Mouse (Mus musculus) kidney, embryonic 14.5 days (tissue): ENCODE data around the gene Prpf4. TPM values are rescaled to one million over a fixed set of nuclear protein-coding genes. Genes with fewer than 3 reads are reported as not detected.

Source experiments
- ATAC-seq: fragments of 200-750 bp; cut with Nextera tagmentation; 2 replicates; pipeline ENCODE4 v1.8.0; 2017; ENCODE audit warnings: moderate number of reproducible peaks, mild to moderate bottlenecking, moderate TSS enrichment, moderate library complexity; ENCODE audit not compliant: low FRiP score, low TSS enrichment
- H3K27ac ChIP-seq: fragments of 300-500 bp; sonication (generic); 2 replicates; pipeline ENCODE4 v1.5.1; 2014; ENCODE audit warnings: low read depth, mild to moderate bottlenecking, low read length, moderate library complexity, mixed read lengths
- H3K27me3 ChIP-seq: fragments of 300-500 bp; sonication (generic); 2 replicates; pipeline ENCODE4 v1.6.1; 2014; ENCODE audit warnings: mild to moderate bottlenecking, low read length; ENCODE audit not compliant: control insufficient read depth, insufficient read depth
- H3K36me3 ChIP-seq: fragments of 300-500 bp; sonication (generic); 2 replicates; pipeline ENCODE4 v1.6.1; 2014; ENCODE audit warnings: low read length, mixed read lengths; ENCODE audit not compliant: control insufficient read depth, insufficient read depth
- H3K4me1 ChIP-seq: fragments of 300-500 bp; sonication (generic); 2 replicates; pipeline ENCODE4 v1.6.1; 2014; ENCODE audit warnings: low read length, mixed read lengths; ENCODE audit not compliant: control insufficient read depth, insufficient read depth
- H3K4me2 ChIP-seq: fragments of 300-500 bp; sonication (generic); replicated peaks from 2 replicates; pipeline ENCODE4 v1.6.1; 2014; ENCODE audit warnings: low read depth, mild to moderate bottlenecking, low read length
- H3K4me3 ChIP-seq: fragments of 300-500 bp; sonication (generic); 2 replicates; pipeline ENCODE4 v1.5.1; 2014; ENCODE audit warnings: mild to moderate bottlenecking, low read length
- H3K9ac ChIP-seq: fragments of 300-500 bp; sonication (generic); 2 replicates; pipeline ENCODE4 v1.6.1; 2014; ENCODE audit warnings: low read depth, mild to moderate bottlenecking, low read length, moderate library complexity
- H3K9me3 ChIP-seq: fragments of 300-500 bp; sonication (generic); 2 replicates; pipeline ENCODE4 v1.6.1; 2016; ENCODE audit warnings: low read length; ENCODE audit not compliant: control insufficient read depth
- WGBS: fragments of 180-500 bp; shearing (Covaris S2); extraction: QIAGEN DNeasy Blood & Tissue Kit; methylation state at CpG from one replicate; pipeline ENCODE4 v1.1.7; 2014; 5-methylcytosine and 5-hydroxymethylcytosine counted together
- polyA plus RNA-seq: library from polyadenylated mRNA; unstranded; fragments of >200 nt; fragmentation: Nextera tagmentation; extraction: Ambion mirVana; gene quantifications from 2 replicates; pipeline ENCODE4 v1.2.1, GENCODE M21; 2014

Prpf4 gene
- polyA plus RNA-seq, 1 experiment from 2014 or later: 32.8 TPM

GRCm38 (mm10) chr4:62440544-62440943 is 31.9 kb downstream of the Prpf4 start:
- H3K4me3 ChIP-seq: no peak overlapping the region
- H3K36me3 ChIP-seq: no peaks in the 10 kb centered on the region
- no peak overlapping the region for H3K27ac ChIP-seq
- WGBS: 79% methylated on average over 4 of the region's 4 CpGs
- H3K9me3 ChIP-seq: no peaks in the 10 kb centered on the region
- no peak for ATAC-seq
- no peak overlapping the region for H3K4me2 ChIP-seq
- no peaks in the 10 kb centered on the region for H3K4me1 ChIP-seq
- no peaks in the 10 kb centered on the region for H3K27me3 ChIP-seq
- no peak overlapping the region for H3K9ac ChIP-seq

- no peaks in the 10 kb centered on the region for H3K4me1 ChIP-seq
- no peaks in the 10 kb centered on the region for H3K9me3 ChIP-seq
- no peak overlapping the region for H3K4me3 ChIP-seq
- H3K27me3 ChIP-seq: no peaks in the 10 kb centered on the region
- H3K9ac ChIP-seq: no peak overlapping the region
- H3K36me3 ChIP-seq: no peaks in the 10 kb centered on the region
- H3K4me2 ChIP-seq: no peak overlapping the region
- H3K27ac ChIP-seq: no peak overlapping the region
- ATAC-seq: no peak
- 76% methylated on average over 4 of the region's 4 CpGs for WGBS
Observed at GRCm38 (mm10) chr4:62440986-62441385, 32.4 kb downstream of the Prpf4 start.

DNA sequence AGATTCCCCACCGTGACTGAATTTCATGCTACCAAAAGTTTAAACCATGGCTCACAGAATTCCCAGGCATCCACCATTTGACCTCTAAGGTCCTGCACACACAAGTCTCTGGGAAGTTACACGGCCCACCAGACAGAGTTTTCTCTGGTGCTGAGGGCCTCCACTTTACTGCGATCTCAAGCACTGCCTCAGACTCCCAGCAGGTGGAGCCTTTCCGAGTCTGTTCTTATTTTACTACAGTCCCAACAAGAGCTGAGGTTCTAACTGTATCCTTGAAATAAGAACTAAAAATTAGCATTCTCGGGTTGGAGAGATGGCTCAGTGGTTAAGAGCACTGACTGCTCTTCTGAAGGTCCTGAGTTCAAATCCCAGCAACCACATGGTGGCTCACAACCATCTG is 46.4 kb downstream of the Prpf4 start:
- ATAC-seq: peak; percentile 68
- H3K36me3 ChIP-seq: no peaks in the 10 kb centered on the region; the same call in 1 of the 2 replicates
- 62% methylated on average over 5 of the region's 5 CpGs for WGBS

DNA sequence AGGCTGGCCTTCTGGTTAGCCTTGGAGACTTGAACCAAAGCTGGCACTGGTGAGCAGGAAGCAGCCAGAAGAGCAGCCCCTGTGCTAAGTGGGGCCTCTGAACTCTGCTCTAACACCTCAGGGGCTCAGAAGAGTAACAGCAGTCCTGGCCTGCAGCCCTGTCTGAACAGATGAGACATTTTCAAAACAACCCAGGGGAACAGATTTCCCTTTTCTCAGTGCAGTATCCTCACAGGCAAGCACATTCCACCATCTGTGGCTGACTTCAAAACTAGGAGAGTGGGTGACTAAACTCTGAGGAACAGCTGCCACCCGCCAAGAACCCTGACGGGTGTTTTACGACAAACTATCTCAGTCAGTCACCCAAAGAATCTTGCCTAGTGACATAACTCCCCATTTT is 50.5 kb downstream of the Prpf4 start:
- no peak overlapping the region for H3K27ac ChIP-seq
- 80% methylated on average over 3 of the region's 3 CpGs for WGBS
- H3K4me2 ChIP-seq: no peak overlapping the region
- H3K27me3 ChIP-seq: no peaks in the 10 kb centered on the region
- no peaks in the 10 kb centered on the region for H3K4me1 ChIP-seq
- H3K9me3 ChIP-seq: no peaks in the 10 kb centered on the region
- peaks cover 4% of the 10 kb centered on the region; the same call in 1 of the 2 replicates for H3K36me3 ChIP-seq
- no peak overlapping the region for H3K9ac ChIP-seq
- ATAC-seq: no peak
- no peak overlapping the region for H3K4me3 ChIP-seq

More for the DNA sequence above, 46.4 kb downstream of the Prpf4 start:
- Histone ChIP-seq H3K27me3 (no peaks in the 10 kb centered on the region), H3K4me1 (no peaks in the 10 kb centered on the region), H3K9ac (no peak overlapping the region), H3K27ac (no peak overlapping the region), H3K4me2 (no peak overlapping the region), H3K9me3 (no peaks in the 10 kb centered on the region), H3K4me3 (no peak overlapping the region)

- no peak overlapping the region for H3K4me3 ChIP-seq
- no peaks in the 10 kb centered on the region for H3K9me3 ChIP-seq
- H3K36me3 ChIP-seq: peaks cover 4% of the 10 kb centered on the region; the same call in 1 of the 2 replicates
- H3K27ac ChIP-seq: no peak overlapping the region
- no peak for ATAC-seq
- 96% methylated on average over 8 of the region's 8 CpGs for WGBS
- H3K27me3 ChIP-seq: no peaks in the 10 kb centered on the region
- no peak overlapping the region for H3K9ac ChIP-seq
- H3K4me1 ChIP-seq: no peaks in the 10 kb centered on the region
- no peak overlapping the region for H3K4me2 ChIP-seq
Observed at GRCm38 (mm10) chr4:62460348-62460747, 51.8 kb downstream of the Prpf4 start.

DNA sequence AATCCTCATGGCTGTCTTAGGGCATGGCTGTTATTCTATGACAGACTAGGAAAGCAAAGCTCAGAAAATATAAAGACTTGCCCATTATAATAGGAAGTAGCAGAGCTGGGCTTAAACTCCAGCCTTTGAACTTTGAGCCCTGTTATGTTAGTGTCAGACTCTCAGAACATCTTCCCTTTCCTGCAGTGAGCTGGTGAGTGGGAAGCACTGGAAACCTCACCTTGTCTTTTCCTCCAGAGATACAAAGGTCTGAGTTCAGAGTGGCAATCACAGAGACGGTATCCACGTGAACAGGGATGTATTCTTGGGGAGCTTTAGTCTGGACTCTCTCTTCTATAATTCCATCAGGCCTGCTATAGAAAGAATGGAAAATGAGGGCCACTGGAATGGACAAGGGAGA is 54.5 kb downstream of the Prpf4 start:
- ATAC-seq: no peak
- WGBS: 90% methylated on average over 2 of the region's 2 CpGs

GRCm38 (mm10) chr4:62468158-62468557 is 59.6 kb downstream of the Prpf4 start:
- Histone ChIP-seq H3K4me1 (0 out of 2 replicates have a peak, but pooled peaks cover 3% of the 10 kb centered on the region), H3K9ac (no peak overlapping the region), H3K36me3 (peaks cover 2% of the 10 kb centered on the region; the same call in 1 of the 2 replicates), H3K27ac (no peak overlapping the region), H3K27me3 (no peaks in the 10 kb centered on the region), H3K4me2 (no peak overlapping the region), H3K4me3 (no peak overlapping the region), H3K9me3 (no peaks in the 10 kb centered on the region)
- 96% methylated on average over 1 of the region's 1 CpGs for WGBS
- no peak for ATAC-seq

More for the DNA sequence above, 54.5 kb downstream of the Prpf4 start:
- Histone ChIP-seq H3K27me3 (no peaks in the 10 kb centered on the region), H3K4me2 (no peak overlapping the region), H3K4me1 (no peaks in the 10 kb centered on the region), H3K9me3 (no peaks in the 10 kb centered on the region), H3K27ac (no peak overlapping the region), H3K4me3 (no peak overlapping the region), H3K9ac (no peak overlapping the region), H3K36me3 (peaks cover 4% of the 10 kb centered on the region; the same call in 1 of the 2 replicates)

- peak within 1 kb of the TSS; percentile 70 for H3K4me3 ChIP-seq
- H3K4me1 ChIP-seq: 0 out of 2 replicates have a peak, but pooled peaks cover 3% of the 10 kb centered on the region
- peak within 1 kb of the TSS; percentile 85 for H3K4me2 ChIP-seq
- H3K9ac ChIP-seq: peak within 1 kb of the TSS; percentile 70
- H3K9me3 ChIP-seq: no peaks in the 10 kb centered on the region
- H3K36me3 ChIP-seq: no peaks in the 10 kb centered on the region
- H3K27me3 ChIP-seq: no peaks in the 10 kb centered on the region
- under 1% methylated on average over 30 of the region's 30 CpGs for WGBS
- no peak within 1 kb of the TSS for H3K27ac ChIP-seq
- peak; percentile 91 for ATAC-seq
Observed at GRCm38 (mm10) chr4:62470598-62471051, 62.0 kb downstream of the Prpf4 start, which contains the start of gene Wdr31. Wdr31 (minus strand) TSS chr4:62470896.

- 93% methylated on average over 2 of the region's 2 CpGs for WGBS
Observed at GRCm38 (mm10) chr4:62472071-62472470, 63.5 kb downstream of the Prpf4 start.

More at GRCm38 (mm10) chr4:62472071-62472470, 63.5 kb downstream of the Prpf4 start:
- H3K4me3 ChIP-seq: no peak overlapping the region
- no peak overlapping the region for H3K27ac ChIP-seq
- no peak for ATAC-seq
- H3K36me3 ChIP-seq: no peaks in the 10 kb centered on the region
- no peak overlapping the region for H3K9ac ChIP-seq
- H3K4me2 ChIP-seq: no peak overlapping the region
- no peaks in the 10 kb centered on the region for H3K27me3 ChIP-seq
- H3K4me1 ChIP-seq: 0 out of 2 replicates have a peak, but pooled peaks cover 3% of the 10 kb centered on the region
- no peaks in the 10 kb centered on the region for H3K9me3 ChIP-seq
